Mouse (Mus musculus): ENCODE measurements around the gene Ces1f. TPM values are rescaled to one million over a fixed set of nuclear protein-coding genes. Genes with fewer than 3 reads are reported as not detected.
"Not testable (repeated sequence)": the region's sequence is repeated elsewhere in the genome, so short reads cannot be mapped to it uniquely, and the experiment has no call there.

Gene Ces1f
- polyA plus RNA-seq, 1 experiment: 61.3 TPM

DNA sequence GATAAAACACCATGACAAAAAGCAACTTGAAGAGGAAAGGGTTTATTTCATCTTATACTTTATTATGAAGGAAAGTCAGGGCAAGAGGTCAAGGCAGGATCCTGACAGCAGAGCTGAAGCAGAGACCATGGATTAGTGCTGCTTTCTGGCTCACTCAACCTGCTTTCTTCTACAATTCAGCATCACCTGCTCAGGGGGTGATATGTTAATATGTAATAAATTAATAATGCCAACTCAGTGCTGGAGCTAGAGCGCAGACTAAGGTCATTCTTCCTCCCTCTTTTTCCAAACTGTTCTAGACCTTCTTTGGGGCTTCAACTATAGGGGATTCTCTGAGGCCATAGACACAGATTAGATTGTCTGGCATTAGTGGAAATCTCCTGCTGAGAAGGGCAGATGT, 43.9 kb downstream of the Ces1f start:
- no peaks in the 10 kb centered on the region for H3K36me3 ChIP-seq (ENCODE audit: control insufficient read depth, insufficient read depth, low read length)
- WGBS: 50% methylated on average over 1 of the region's 1 CpGs
- DNase-seq: peak; percentile 69
- no peak for TF ChIP-seq CTCF (conservative IDR thresholded peaks at IDR 0.05; ENCODE audit: insufficient read depth, insufficient read length, low read depth, low read length)
- no peak for TF ChIP-seq POLR2A (IDR thresholded peaks at IDR 0.05; ENCODE audit: low read depth, low read length)
- peak overlapping the region; percentile 82 for H3K27ac ChIP-seq (ENCODE audit: insufficient read depth, low read depth, low read length)
- H3K27me3 ChIP-seq (replicated peaks; ENCODE audit: control insufficient read depth, insufficient read depth, low read length): no peaks in the 10 kb centered on the region
- H3K4me3 ChIP-seq (ENCODE audit: insufficient read depth, low read depth, low read length): no peak overlapping the region
- peaks cover 16% of the 10 kb centered on the region; the same call in 1 of the 2 replicates for H3K4me1 ChIP-seq (ENCODE audit: control insufficient read depth, insufficient read depth, low read length)

DNA sequence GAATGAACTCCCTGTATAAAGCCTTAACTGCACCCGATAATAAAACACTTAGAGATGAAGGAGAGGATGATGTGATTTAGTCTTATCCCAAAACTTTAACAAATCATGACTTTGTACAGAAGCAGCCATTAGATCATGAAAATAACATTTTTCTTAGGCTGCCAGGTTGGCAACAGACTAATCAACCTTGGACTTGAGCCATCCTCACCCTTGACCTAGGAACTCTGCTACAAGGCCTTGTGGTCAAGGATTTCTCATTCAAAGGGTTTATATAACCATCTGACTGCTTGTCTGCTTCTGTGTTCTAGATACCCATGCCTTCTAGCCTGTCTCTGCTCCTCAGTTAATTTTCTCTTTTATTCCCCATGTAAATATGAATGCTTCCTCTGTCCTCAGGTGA, 44.8 kb downstream of the Ces1f start:
- H3K4me3 ChIP-seq (ENCODE audit: insufficient read depth, low read depth, low read length): no peak overlapping the region
- TF ChIP-seq POLR2A (IDR thresholded peaks at IDR 0.05; ENCODE audit: low read depth, low read length) (no peak), CTCF (conservative IDR thresholded peaks at IDR 0.05; ENCODE audit: insufficient read depth, insufficient read length, low read depth, low read length) (no peak)
- peak overlapping the region; percentile 83 for H3K27ac ChIP-seq (ENCODE audit: insufficient read depth, low read depth, low read length)
- H3K36me3 ChIP-seq (ENCODE audit: control insufficient read depth, insufficient read depth, low read length): no peaks in the 10 kb centered on the region
- peaks cover 16% of the 10 kb centered on the region; the same call in 1 of the 2 replicates for H3K4me1 ChIP-seq (ENCODE audit: control insufficient read depth, insufficient read depth, low read length)
- DNase-seq: peak; percentile 70
- 76% methylated on average over 1 of the region's 1 CpGs for WGBS
- no peaks in the 10 kb centered on the region for H3K27me3 ChIP-seq (replicated peaks; ENCODE audit: control insufficient read depth, insufficient read depth, low read length)

DNA sequence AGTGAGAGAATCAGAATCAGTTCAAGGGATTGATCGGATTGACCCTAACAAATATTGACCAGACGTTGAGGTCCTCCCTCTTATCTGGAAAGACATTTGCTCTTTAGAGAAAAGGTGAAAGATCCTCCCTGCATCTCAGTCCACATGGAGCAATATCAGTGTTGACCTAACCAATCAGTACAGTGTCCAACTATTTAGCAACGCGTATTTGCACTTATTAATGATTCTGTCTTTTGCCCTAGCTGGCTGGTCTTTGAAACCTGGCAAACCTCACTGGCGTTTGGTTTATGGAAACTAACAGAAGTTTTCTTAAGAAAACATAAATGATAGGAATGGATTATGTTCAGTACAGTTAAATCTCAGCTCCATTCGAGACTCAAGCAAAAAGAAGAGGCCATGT, 45.5 kb downstream of the Ces1f start:
- H3K27me3 ChIP-seq (replicated peaks; ENCODE audit: control insufficient read depth, insufficient read depth, low read length): no peaks in the 10 kb centered on the region
- H3K4me3 ChIP-seq (ENCODE audit: insufficient read depth, low read depth, low read length): no peak overlapping the region
- no peak for TF ChIP-seq CTCF (conservative IDR thresholded peaks at IDR 0.05; ENCODE audit: insufficient read depth, insufficient read length, low read depth, low read length)
- TF ChIP-seq POLR2A (IDR thresholded peaks at IDR 0.05; ENCODE audit: low read depth, low read length): no peak
- 63% methylated on average over 6 of the region's 6 CpGs for WGBS
- peak; percentile 61 for DNase-seq
- H3K27ac ChIP-seq (ENCODE audit: insufficient read depth, low read depth, low read length): peak overlapping the region; percentile 98
- peaks cover 19% of the 10 kb centered on the region; the same call in 1 of the 2 replicates for H3K4me1 ChIP-seq (ENCODE audit: control insufficient read depth, insufficient read depth, low read length)
- H3K36me3 ChIP-seq (ENCODE audit: control insufficient read depth, insufficient read depth, low read length): no peaks in the 10 kb centered on the region

DNA sequence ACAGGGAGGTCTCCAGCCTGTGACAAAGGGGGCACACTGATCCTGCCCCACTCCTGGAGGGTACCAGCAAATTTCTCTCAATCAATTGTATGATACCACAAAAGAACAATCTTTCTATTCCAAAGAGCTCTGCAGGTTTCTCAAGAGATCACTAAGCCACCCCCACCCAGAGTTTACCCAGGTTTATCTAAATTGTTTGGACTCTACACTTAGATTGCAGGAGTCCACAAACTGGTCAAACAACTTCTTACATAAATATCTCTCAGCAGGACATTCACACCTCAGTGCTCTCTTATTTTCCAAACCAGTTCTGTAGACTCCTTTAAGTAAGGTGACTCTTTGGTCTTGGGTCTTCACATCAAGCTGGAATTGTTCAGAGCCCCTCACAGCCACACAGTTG, 50.1 kb downstream of the Ces1f start, which contains the start of gene Ces1e:
TSS of gene Ces1e (minus strand) at position 174 of the 400 bp plus-strand sequence.
- Histone ChIP-seq H3K4me1 (ENCODE audit: control insufficient read depth, insufficient read depth, low read length) (peaks cover 19% of the 10 kb centered on the region; the same call in 1 of the 2 replicates), H3K27ac (ENCODE audit: insufficient read depth, low read depth, low read length) (peak within 1 kb of the TSS; percentile 98), H3K27me3 (replicated peaks; ENCODE audit: control insufficient read depth, insufficient read depth, low read length) (no peaks in the 10 kb centered on the region), H3K4me3 (ENCODE audit: insufficient read depth, low read depth, low read length) (0 out of 2 replicates have a peak within 1 kb of the TSS, but pooled peaks have one; percentile 3), H3K36me3 (ENCODE audit: control insufficient read depth, insufficient read depth, low read length) (no peaks in the 10 kb centered on the region)
- no peak for TF ChIP-seq POLR2A (IDR thresholded peaks at IDR 0.05; ENCODE audit: low read depth, low read length)
- TF ChIP-seq CTCF (conservative IDR thresholded peaks at IDR 0.05; ENCODE audit: insufficient read depth, insufficient read length, low read depth, low read length): no peak
- peak; percentile 71 for DNase-seq

DNA sequence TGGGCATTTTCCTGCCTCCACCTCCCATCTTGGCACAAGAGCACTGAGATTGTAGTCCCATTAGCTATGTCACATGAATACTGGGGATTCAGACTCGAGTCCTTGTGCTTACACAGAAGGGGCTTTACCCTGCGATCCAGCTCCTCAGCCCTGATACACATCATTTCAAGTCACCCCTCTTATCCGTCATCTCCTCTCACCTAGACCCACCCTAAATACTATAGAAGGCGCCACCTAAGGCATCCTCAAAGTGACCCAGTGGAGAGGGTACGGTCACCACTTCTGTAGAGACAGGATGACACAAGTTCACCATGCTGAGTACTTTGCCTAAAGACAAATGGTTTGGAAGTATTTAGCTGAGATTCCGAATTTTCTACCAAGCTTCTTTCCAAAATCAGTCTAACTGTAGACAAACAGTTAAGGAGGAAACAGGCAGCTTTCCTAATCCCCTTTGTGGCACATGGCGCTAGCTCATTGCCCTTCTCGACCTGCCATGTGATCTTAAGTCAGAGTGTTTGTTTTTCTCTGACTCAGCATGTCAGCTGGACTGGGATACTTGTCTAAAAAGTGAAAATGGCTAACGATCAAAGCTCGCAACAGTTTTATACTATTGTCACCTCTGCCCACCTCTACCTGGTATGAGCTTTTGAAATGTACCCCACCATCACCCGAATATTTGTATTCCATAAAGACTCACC, 50.7 kb downstream of the Ces1f start:
- TF ChIP-seq CTCF (conservative IDR thresholded peaks at IDR 0.05; ENCODE audit: insufficient read depth, insufficient read length, low read depth, low read length) (no peak), POLR2A (IDR thresholded peaks at IDR 0.05; ENCODE audit: low read depth, low read length) (no peak)
- peak; percentile 85 for DNase-seq
- peaks cover 14% of the 10 kb centered on the region; the same call in 1 of the 2 replicates for H3K4me1 ChIP-seq (ENCODE audit: control insufficient read depth, insufficient read depth, low read length)
- peak overlapping the region; percentile 94 for H3K27ac ChIP-seq (ENCODE audit: insufficient read depth, low read depth, low read length)
- WGBS: 53% methylated on average over 11 of the region's 11 CpGs
- 0 out of 2 replicates have a peak overlapping the region, but pooled peaks have one; percentile 3 for H3K4me3 ChIP-seq (ENCODE audit: insufficient read depth, low read depth, low read length)
- no peaks in the 10 kb centered on the region for H3K27me3 ChIP-seq (replicated peaks; ENCODE audit: control insufficient read depth, insufficient read depth, low read length)
- H3K36me3 ChIP-seq (ENCODE audit: control insufficient read depth, insufficient read depth, low read length): no peaks in the 10 kb centered on the region

DNA sequence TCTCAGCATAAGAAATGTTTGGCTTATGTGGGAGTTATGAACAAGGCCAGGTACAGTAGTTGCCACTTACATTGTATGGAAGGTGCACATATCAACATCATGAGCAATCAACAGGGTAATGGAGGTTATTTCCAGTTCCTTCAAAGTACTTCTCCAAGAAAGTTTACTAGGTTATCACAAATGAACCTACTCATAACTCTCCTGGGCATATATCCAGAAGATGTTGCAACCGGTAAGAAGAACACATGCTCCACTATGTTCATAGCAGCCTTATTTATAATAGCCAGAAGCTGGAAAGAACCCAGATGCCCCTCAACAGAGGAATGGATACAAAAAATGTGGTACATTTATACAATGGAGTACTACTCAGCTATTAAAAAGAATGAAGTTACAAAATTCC, 53.1 kb downstream of the Ces1f start:
- H3K4me3 ChIP-seq (ENCODE audit: insufficient read depth, low read depth, low read length); H3K27me3 ChIP-seq (replicated peaks; ENCODE audit: control insufficient read depth, insufficient read depth, low read length); H3K27ac ChIP-seq (ENCODE audit: insufficient read depth, low read depth, low read length); DNase-seq; H3K36me3 ChIP-seq (ENCODE audit: control insufficient read depth, insufficient read depth, low read length): not testable (repeated sequence)
- H3K4me1 ChIP-seq (ENCODE audit: control insufficient read depth, insufficient read depth, low read length): peaks cover 16% of the 10 kb centered on the region; the same call in 1 of the 2 replicates
- WGBS: 80% methylated on average over 1 of the region's 1 CpGs

DNA sequence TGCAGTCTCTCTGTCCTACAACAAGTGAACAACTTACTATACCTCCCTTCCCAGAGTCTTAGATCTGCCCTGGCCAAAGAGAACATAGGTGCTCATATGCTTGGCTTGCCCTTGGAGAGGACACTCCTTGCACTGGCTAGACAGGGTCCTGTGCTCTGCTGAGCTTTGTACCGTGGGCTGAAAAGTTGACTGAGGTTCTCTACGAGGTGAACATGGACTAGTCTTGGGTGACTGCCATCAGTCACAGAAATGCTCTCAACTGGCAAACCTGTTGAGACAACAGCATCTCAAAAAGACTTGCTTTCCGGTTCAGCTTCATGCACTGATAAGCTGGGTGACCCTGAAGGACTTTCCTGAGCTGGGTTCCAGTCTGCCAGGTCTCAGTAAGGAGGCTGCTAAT, 57.7 kb downstream of the Ces1f start:
- H3K27me3 ChIP-seq (replicated peaks; ENCODE audit: control insufficient read depth, insufficient read depth, low read length): no peaks in the 10 kb centered on the region
- TF ChIP-seq CTCF (conservative IDR thresholded peaks at IDR 0.05; ENCODE audit: insufficient read depth, insufficient read length, low read depth, low read length) (no peak), POLR2A (IDR thresholded peaks at IDR 0.05; ENCODE audit: low read depth, low read length) (no peak)
- 32% methylated on average over 3 of the region's 3 CpGs for WGBS
- peaks cover 3% of the 10 kb centered on the region; the same call in 1 of the 2 replicates for H3K4me1 ChIP-seq (ENCODE audit: control insufficient read depth, insufficient read depth, low read length)
- H3K4me3 ChIP-seq (ENCODE audit: insufficient read depth, low read depth, low read length): no peak overlapping the region
- no peaks in the 10 kb centered on the region for H3K36me3 ChIP-seq (ENCODE audit: control insufficient read depth, insufficient read depth, low read length)
- H3K27ac ChIP-seq (ENCODE audit: insufficient read depth, low read depth, low read length): peak overlapping the region; percentile 72
- peak; percentile 64 for DNase-seq
